8 mouse cellular contexts compared by ENCODE assay signal in genomic region chr5:110809667-110810325, GRCm38 (mm10). TPM values are rescaled to one million over a fixed set of nuclear protein-coding genes. Genes with fewer than 3 reads are reported as not detected.
DNase-seq lines count a peak whose midpoint lies in the region; ATAC-seq and TF ChIP-seq lines count a peak whose summit lies in the region.

Gene Ulk1, minus strand, starts transcription at chr5:110810097.

- peak; percentile 98 for ATAC-seq in hindbrain, postnatal 0 days
- ATAC-seq in megakaryocyte, adult 5-6 weeks (ENCODE audit: poor library complexity, severe bottlenecking): peak; percentile 81

- peak within 1 kb of the TSS; percentile 97 for H3K27ac ChIP-seq in gastrocnemius, adult 2 months
- peak within 1 kb of the TSS; percentile 83 for H3K27ac ChIP-seq in hindbrain, postnatal 0 days
- peak within 1 kb of the TSS; percentile 88 for H3K27ac ChIP-seq in left cerebral cortex, adult 2 months

- peak; percentile 99 for DNase-seq in WW6 (ENCODE audit: low read depth, low spot score)
- DNase-seq in cerebellum, postnatal 4 days (ENCODE audit: low spot score in 2 of 2): peak; percentile 98 to 99
- DNase-seq in gastrocnemius, adult 2 months: peak; percentile 100
- peak; percentile 100 for DNase-seq in hindbrain, postnatal 0 days (ENCODE audit: low spot score)
- peak; percentile 98 to 99 for DNase-seq in left cerebral cortex, adult 2 months (ENCODE audit: extremely low spot score in 1 of 2, low spot score in 2 of 2)
- peak; percentile 99 for DNase-seq in right cerebral cortex, adult 2 months (ENCODE audit: low spot score in 2 of 2)
- DNase-seq in urinary bladder, postnatal 14 days (ENCODE audit: low spot score): peak; percentile 100

- H3K36me3 ChIP-seq in hindbrain, postnatal 0 days (ENCODE audit: insufficient read depth, low read length): no peaks in the 10 kb centered on the region

- H3K9me3 ChIP-seq in hindbrain, postnatal 0 days (ENCODE audit: low read length): no peaks in the 10 kb centered on the region

- H3K4me1 ChIP-seq in hindbrain, postnatal 0 days (ENCODE audit: insufficient read depth, low read length): peaks cover 23% of the 10 kb centered on the region

- intact Hi-C loops in gastrocnemius, adult 2 months (cut with DNase I): loop anchor here (5.0 kb wide), 1 partner anchor 37 kb away; the partner anchor contains the start of gene Ep400
- intact Hi-C loops in left cerebral cortex, adult 2 months (cut with DNase I): loop anchor here (2.0 kb wide), 1 partner anchor 39 kb away; the partner anchor contains the start of gene Ep400

- no peak for TF ChIP-seq CTCF in gastrocnemius, adult 2 months (IDR thresholded peaks at IDR 0.05)
- TF ChIP-seq CTCF in hindbrain, postnatal 0 days (IDR thresholded peaks at IDR 0.05; ENCODE audit: low read depth): no peak
- no peak for TF ChIP-seq CTCF in left cerebral cortex, adult 2 months (IDR thresholded peaks at IDR 0.05)

- H3K9ac ChIP-seq in hindbrain, postnatal 0 days (replicated peaks; ENCODE audit: low read length): peak within 1 kb of the TSS; percentile 87

- under 1% methylated on average over 71 of the region's 80 CpGs for WGBS in hindbrain, postnatal 0 days

- H3K4me3 ChIP-seq in gastrocnemius, adult 2 months: peak within 1 kb of the TSS; percentile 96
- peak within 1 kb of the TSS; percentile 67 for H3K4me3 ChIP-seq in hindbrain, postnatal 0 days (ENCODE audit: low read length)
- peak within 1 kb of the TSS; percentile 79 for H3K4me3 ChIP-seq in left cerebral cortex, adult 2 months

- peak within 1 kb of the TSS; percentile 95 for H3K4me2 ChIP-seq in hindbrain, postnatal 0 days (ENCODE audit: low read depth, low read length)

- no peaks in the 10 kb centered on the region for H3K27me3 ChIP-seq in hindbrain, postnatal 0 days (ENCODE audit: insufficient read depth, low read length)

RNA-seq across cellular contexts. Expression of gene Ulk1, which starts in this region (rescaled TPM):
- total RNA-seq in gastrocnemius, adult 2 months (2021): 10 to 100 TPM; 49.1 to 70.6 TPM
- 53.9 and 60.8 TPM in 2 replicates for total RNA-seq in hindbrain, postnatal 0 days (2014; rRNA removed)
- polyA plus RNA-seq in hindbrain, postnatal 0 days (2015; fragmentation: Nextera tagmentation; extraction: Ambion mirVana): 13.9 and 16.3 TPM in 2 replicates
- total RNA-seq in left cerebral cortex, adult 2 months (2021): 10 to 100 TPM; 75.4 to 80.4 TPM
- 19.3 and 24.1 TPM in 2 replicates for total RNA-seq in megakaryocyte, adult 5-6 weeks (2015)
- total RNA-seq in megakaryocyte, adult 5-6 weeks (2017): 7.6 and 10.0 TPM in 2 replicates

Comparison
In these comparisons a context has a peak if more than half of its experiments do, and no peak if none do; other contexts are left out.
1. Peak in every context shown above with its lines: DNase-seq, ATAC-seq, H3K4me3 ChIP-seq and H3K27ac ChIP-seq.